Mouse (Mus musculus) myocyte (in vitro differentiated cells): ENCODE results near the gene Tmem213. TPM values are rescaled to one million over a fixed set of nuclear protein-coding genes. Genes with fewer than 3 reads are reported as not detected.

Experiments
- H3K27me3 ChIP-seq: one replicate; pipeline ENCODE4 v1.6.1; 2011; ENCODE audit not compliant: control insufficient read depth, insufficient read depth, insufficient read length
- H3K36me3 ChIP-seq: one replicate; pipeline ENCODE4 v1.6.1; 2011; ENCODE audit not compliant: control insufficient read depth, insufficient read depth
- H3K4me2 ChIP-seq: one replicate; pipeline ENCODE4 v1.6.1; 2011; ENCODE audit warnings: low read depth, control low read depth
- H3K4me3 ChIP-seq: one replicate; pipeline ENCODE4 v1.5.1; 2011; ENCODE audit warnings: mild to moderate bottlenecking, control low read depth, moderate library complexity
- H3K79me2 ChIP-seq: one replicate; pipeline ENCODE4 v1.6.1; 2011; ENCODE audit not compliant: control insufficient read depth, insufficient read depth
- H3ac ChIP-seq: one replicate; pipeline ENCODE4 v1.6.1; 2011; ENCODE audit not compliant: control insufficient read depth, insufficient read length
- CEBPB ChIP-seq: IDR thresholded peaks from 2 replicates; pipeline ENCODE4 v1.6.1; 2011; ENCODE audit warnings: mild to moderate bottlenecking, moderate library complexity; ENCODE audit not compliant: poor library complexity, insufficient read depth, severe bottlenecking
- E2F4 ChIP-seq: IDR thresholded peaks from one replicate; pipeline ENCODE4 v1.6.1; 2011; ENCODE audit warnings: mild to moderate bottlenecking, control low read depth, moderate library complexity; ENCODE audit not compliant: insufficient read depth
- MAX ChIP-seq: IDR thresholded peaks from one replicate; pipeline ENCODE4 v1.6.1; 2011; ENCODE audit warnings: low read depth, mild to moderate bottlenecking, control low read depth
- MYOD1 ChIP-seq, 3 experiments: IDR thresholded peaks; one replicate each; pipeline ENCODE4 v1.6.1; 2011; ENCODE audit warnings: control low read depth in 2 of 3, low read depth in 2 of 3, mild to moderate bottlenecking in 2 of 3, moderate library complexity in 1 of 3; ENCODE audit not compliant: insufficient read length in 2 of 3, control insufficient read depth in 1 of 3
- MYOG ChIP-seq, 3 experiments: IDR thresholded peaks; one replicate each; pipeline ENCODE4 v1.6.1; 2011; ENCODE audit warnings: control low read depth in 2 of 3, low read depth in 2 of 3, mild to moderate bottlenecking in 2 of 3; ENCODE audit not compliant: insufficient read length in 2 of 3, control insufficient read depth in 1 of 3, insufficient read depth in 1 of 3
- POLR2A ChIP-seq: IDR thresholded peaks from one replicate; pipeline ENCODE4 v1.6.1; 2011; ENCODE audit warnings: low read depth, mild to moderate bottlenecking, control low read depth, moderate library complexity; ENCODE audit not compliant: insufficient read length
- POLR2AphosphoS2 ChIP-seq: IDR thresholded peaks from one replicate; pipeline ENCODE4 v1.6.1; 2011; ENCODE audit warnings: low read depth, control low read depth; ENCODE audit not compliant: insufficient read length
- REST ChIP-seq: IDR thresholded peaks from one replicate; pipeline ENCODE4 v1.6.1; 2011; ENCODE audit warnings: mild to moderate bottlenecking, control low read depth, moderate library complexity; ENCODE audit not compliant: insufficient read depth, insufficient read length
- SRF ChIP-seq: IDR thresholded peaks from one replicate; pipeline ENCODE4 v1.6.1; 2011; ENCODE audit warnings: low read depth; ENCODE audit not compliant: control insufficient read depth, insufficient read length
- TCF12 ChIP-seq: IDR thresholded peaks from one replicate; pipeline ENCODE4 v1.6.1; 2011; ENCODE audit warnings: mild to moderate bottlenecking, control low read depth; ENCODE audit not compliant: poor library complexity, insufficient read depth, severe bottlenecking
- TCF3 ChIP-seq: IDR thresholded peaks from one replicate; pipeline ENCODE4 v1.6.1; 2011; ENCODE audit warnings: low read depth, control low read depth; ENCODE audit not compliant: insufficient read length
- USF1 ChIP-seq: IDR thresholded peaks from one replicate; pipeline ENCODE4 v1.6.1; 2011; ENCODE audit warnings: low read depth, mild to moderate bottlenecking, control low read depth, moderate library complexity
- polyA plus RNA-seq: library from polyadenylated mRNA; unstranded; fragments of >200 nt; fragmentation: generic; extraction: Trizol; gene quantifications from one replicate; pipeline ENCODE4 v1.2.1, GENCODE M21; 2012; ENCODE audit warnings: missing spikeins

Tmem213 gene
- polyA plus RNA-seq, 1 experiment: not detected

- Histone ChIP-seq H3K27me3 (no peaks in the 10 kb centered on the region), H3K36me3 (no peaks in the 10 kb centered on the region), H3K4me3 (no peak overlapping the region), H3ac (no peak overlapping the region), H3K79me2 (no peaks in the 10 kb centered on the region), H3K4me2 (no peak overlapping the region)
- no peak for TF ChIP-seq REST
- no peak for TF ChIP-seq SRF
- no peak for TF ChIP-seq MYOG (IDR thresholded peaks at IDR 0.05; ENCODE audit: control insufficient read depth in 1 of 3, insufficient read depth in 1 of 3, insufficient read length in 2 of 3, low read depth in 2 of 3)
- no peak for TF ChIP-seq MAX
- no peak for TF ChIP-seq MYOD1 (IDR thresholded peaks at IDR 0.05; ENCODE audit: control insufficient read depth in 1 of 3, insufficient read length in 2 of 3, low read depth in 2 of 3)
- no peak for TF ChIP-seq TCF3
- TF ChIP-seq CEBPB: no peak
- no peak for TF ChIP-seq E2F4
- no peak for TF ChIP-seq POLR2A
- no peak for TF ChIP-seq TCF12
- no peak for TF ChIP-seq POLR2AphosphoS2
- no peak for TF ChIP-seq USF1
Observed at GRCm38 (mm10) chr6:38159576-38159975, 50.5 kb downstream of the Tmem213 start.

GRCm38 (mm10) chr6:38160102-38160501 lies 51.0 kb downstream of the Tmem213 start:
- H3K79me2 ChIP-seq: no peaks in the 10 kb centered on the region
- no peak for TF ChIP-seq TCF12
- H3K36me3 ChIP-seq: no peaks in the 10 kb centered on the region
- no peaks in the 10 kb centered on the region for H3K27me3 ChIP-seq
- no peak overlapping the region for H3K4me2 ChIP-seq
- no peak overlapping the region for H3ac ChIP-seq
- H3K4me3 ChIP-seq: no peak overlapping the region

GRCm38 (mm10) chr6:38160556-38160955 lies 51.5 kb downstream of the Tmem213 start:
- no peak overlapping the region for H3K4me3 ChIP-seq
- H3K79me2 ChIP-seq: no peaks in the 10 kb centered on the region
- H3ac ChIP-seq: no peak overlapping the region
- H3K4me2 ChIP-seq: no peak overlapping the region
- TF ChIP-seq MAX: no peak
- H3K27me3 ChIP-seq: no peaks in the 10 kb centered on the region
- H3K36me3 ChIP-seq: no peaks in the 10 kb centered on the region

- no peaks in the 10 kb centered on the region for H3K27me3 ChIP-seq
- H3K79me2 ChIP-seq: no peaks in the 10 kb centered on the region
- H3K4me3 ChIP-seq: no peak overlapping the region
- TF ChIP-seq REST (no peak), TCF3 (no peak), MAX (no peak), POLR2A (no peak)
- H3ac ChIP-seq: no peak overlapping the region
- no peak overlapping the region for H3K4me2 ChIP-seq
- H3K36me3 ChIP-seq: no peaks in the 10 kb centered on the region
Observed at GRCm38 (mm10) chr6:38162825-38163504, 53.9 kb downstream of the Tmem213 start.

- Histone ChIP-seq H3K36me3 (no peaks in the 10 kb centered on the region), H3ac (no peak overlapping the region), H3K4me3 (no peak overlapping the region), H3K4me2 (no peak overlapping the region), H3K27me3 (no peaks in the 10 kb centered on the region), H3K79me2 (no peaks in the 10 kb centered on the region)
- no peak for TF ChIP-seq POLR2A
- TF ChIP-seq CEBPB: no peak
- TF ChIP-seq REST: no peak
- TF ChIP-seq SRF: no peak
- TF ChIP-seq MAX: no peak
- no peak for TF ChIP-seq POLR2AphosphoS2
- no peak for TF ChIP-seq TCF12
- TF ChIP-seq MYOD1 (IDR thresholded peaks at IDR 0.05; ENCODE audit: control insufficient read depth in 1 of 3, insufficient read length in 2 of 3, low read depth in 2 of 3): peak in 2 of 3 experiments; percentile 24 to 76
- TF ChIP-seq USF1: no peak
- peak in 1 of 3 experiments; percentile 64 for TF ChIP-seq MYOG (IDR thresholded peaks at IDR 0.05; ENCODE audit: control insufficient read depth in 1 of 3, insufficient read depth in 1 of 3, insufficient read length in 2 of 3, low read depth in 2 of 3)
Observed at GRCm38 (mm10) chr6:38164705-38165104, 55.6 kb downstream of the Tmem213 start.

GRCm38 (mm10) chr6:38165385-38165784 lies 56.3 kb downstream of the Tmem213 start:
- H3K4me2 ChIP-seq: no peak overlapping the region
- no peaks in the 10 kb centered on the region for H3K27me3 ChIP-seq
- no peaks in the 10 kb centered on the region for H3K79me2 ChIP-seq
- H3ac ChIP-seq: no peak overlapping the region
- TF ChIP-seq MYOD1 (IDR thresholded peaks at IDR 0.05; ENCODE audit: control insufficient read depth in 1 of 3, insufficient read length in 2 of 3, low read depth in 2 of 3) (no peak), REST (no peak), USF1 (no peak), CEBPB (no peak), MAX (no peak), POLR2A (no peak), TCF3 (no peak), SRF (no peak), POLR2AphosphoS2 (no peak), MYOG (IDR thresholded peaks at IDR 0.05; ENCODE audit: control insufficient read depth in 1 of 3, insufficient read depth in 1 of 3, insufficient read length in 2 of 3, low read depth in 2 of 3) (no peak), TCF12 (no peak), E2F4 (no peak)
- no peaks in the 10 kb centered on the region for H3K36me3 ChIP-seq
- H3K4me3 ChIP-seq: no peak overlapping the region
